Mouse (Mus musculus): ENCODE results near the gene Il20. TPM values are rescaled to one million over a fixed set of nuclear protein-coding genes. Genes with fewer than 3 reads are reported as not detected.

The Il20 gene
- total and polyA plus RNA-seq, 2 experiments from 2014 or later, result not detected

DNA sequence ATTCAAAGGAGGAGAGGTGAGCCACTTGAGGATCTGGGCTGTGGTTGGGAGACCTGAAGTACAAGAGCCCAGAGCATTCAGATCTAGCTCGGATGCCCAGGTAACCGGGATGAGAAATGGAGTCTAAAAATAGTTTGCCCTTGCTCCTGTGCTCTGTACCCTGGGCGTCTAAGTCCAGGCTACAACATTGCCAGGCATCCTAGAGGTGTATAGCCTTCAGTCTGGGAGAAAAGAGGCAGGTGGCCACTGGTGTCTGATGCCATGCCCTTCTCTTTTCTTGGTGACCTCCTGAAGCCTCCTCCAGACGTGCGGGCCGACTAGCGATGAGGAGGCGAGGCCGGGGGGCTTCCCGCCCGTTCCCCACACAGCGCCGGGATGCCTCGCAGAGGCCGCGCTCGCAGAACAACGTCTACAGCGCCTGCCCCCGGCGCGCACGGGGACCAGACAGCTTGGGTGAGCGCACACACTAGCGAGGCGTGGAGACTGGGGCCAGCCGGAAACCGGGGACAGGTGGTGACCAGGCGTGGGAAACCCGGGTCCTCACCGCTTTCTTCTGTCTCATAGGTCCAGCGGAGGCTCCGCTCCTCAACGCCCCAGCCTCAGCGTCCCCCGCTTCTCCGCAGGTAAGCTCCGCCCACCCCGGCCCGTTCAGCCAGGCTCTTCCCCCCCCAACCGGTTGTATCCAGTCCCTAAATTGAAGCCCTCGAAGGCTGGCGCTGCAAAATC, 33.2 kb downstream of the Il20 start:
- no peak for TF ChIP-seq EP300 (IDR thresholded peaks at IDR 0.05; ENCODE audit: low read depth)
- TF ChIP-seq CTCF (IDR thresholded peaks at IDR 0.05; ENCODE audit: low read depth), result no peak
- peak overlapping the region; percentile 44 for H3K4me3 ChIP-seq (ENCODE audit: low read depth, low read length)
- H3K27ac ChIP-seq (ENCODE audit: low read depth), result no peak overlapping the region
- DNase-seq (ENCODE audit: low spot score) (no peak), ATAC-seq (ENCODE audit: insufficient read depth, low read depth) (no peak)
- peaks cover 27% of the 10 kb centered on the region for H3K27me3 ChIP-seq (ENCODE audit: control insufficient read depth, insufficient read depth, low read length)
- 2% methylated on average over 43 of the region's 43 CpGs for WGBS
- no peaks in the 10 kb centered on the region for H3K36me3 ChIP-seq (replicated peaks; ENCODE audit: control insufficient read depth, insufficient read depth, low read length)
- no peak overlapping the region for H3K9ac ChIP-seq (replicated peaks; ENCODE audit: low read depth, low read length)
- no peaks in the 10 kb centered on the region for H3K4me1 ChIP-seq (ENCODE audit: control insufficient read depth, insufficient read depth)
- H3K4me2 ChIP-seq (ENCODE audit: low read depth, low read length), result peak overlapping the region; percentile 65
- no peaks in the 10 kb centered on the region for H3K9me3 ChIP-seq (replicated peaks; ENCODE audit: control insufficient read depth, low read length)

- peak; percentile 56 for DNase-seq (ENCODE audit: low spot score)
- Histone ChIP-seq H3K4me1 (ENCODE audit: control insufficient read depth, insufficient read depth) (no peaks in the 10 kb centered on the region), H3K4me3 (ENCODE audit: low read depth, low read length) (no peak overlapping the region), H3K27ac (ENCODE audit: low read depth) (no peak overlapping the region), H3K36me3 (replicated peaks; ENCODE audit: control insufficient read depth, insufficient read depth, low read length) (no peaks in the 10 kb centered on the region), H3K9me3 (replicated peaks; ENCODE audit: control insufficient read depth, low read length) (no peaks in the 10 kb centered on the region), H3K9ac (replicated peaks; ENCODE audit: low read depth, low read length) (no peak overlapping the region), H3K27me3 (ENCODE audit: control insufficient read depth, insufficient read depth, low read length) (peaks cover 27% of the 10 kb centered on the region), H3K4me2 (ENCODE audit: low read depth, low read length) (no peak overlapping the region)
- ATAC-seq (ENCODE audit: insufficient read depth, low read depth), result no peak
- 17% methylated on average over 3 of the region's 3 CpGs for WGBS
- TF ChIP-seq CTCF (IDR thresholded peaks at IDR 0.05; ENCODE audit: low read depth) (peak; percentile 76), EP300 (IDR thresholded peaks at IDR 0.05; ENCODE audit: low read depth) (no peak)
Measured at GRCm38 (mm10) chr1:130876931-130877509, 34.2 kb downstream of the Il20 start.

DNA sequence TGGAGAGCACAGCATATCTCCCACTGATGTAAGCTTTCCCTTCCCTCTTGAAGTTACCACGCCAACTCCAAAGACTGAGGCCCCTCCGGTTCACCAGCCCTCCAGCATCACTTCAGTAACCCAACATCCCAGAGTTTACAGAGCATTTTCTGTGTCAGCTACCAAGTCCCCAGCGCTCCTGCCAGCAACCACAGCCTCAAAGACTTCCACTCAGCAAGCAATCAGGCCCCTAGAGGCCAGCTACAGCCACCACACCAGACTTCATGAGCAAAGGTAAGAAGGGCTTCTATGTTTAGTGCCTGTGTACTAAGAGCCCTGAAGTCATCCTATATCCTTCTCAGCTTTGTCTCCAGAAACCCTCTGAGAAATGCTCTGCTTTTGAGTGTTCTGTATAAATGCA, 35.3 kb downstream of the Il20 start:
- 54% methylated on average over 3 of the region's 3 CpGs for WGBS
- TF ChIP-seq CTCF (IDR thresholded peaks at IDR 0.05; ENCODE audit: low read depth), result no peak
- no peak for TF ChIP-seq EP300 (IDR thresholded peaks at IDR 0.05; ENCODE audit: low read depth)
- Histone ChIP-seq H3K4me1 (ENCODE audit: control insufficient read depth, insufficient read depth) (no peaks in the 10 kb centered on the region), H3K4me2 (ENCODE audit: low read depth, low read length) (no peak overlapping the region), H3K9me3 (replicated peaks; ENCODE audit: control insufficient read depth, low read length) (no peaks in the 10 kb centered on the region), H3K36me3 (replicated peaks; ENCODE audit: control insufficient read depth, insufficient read depth, low read length) (no peaks in the 10 kb centered on the region), H3K27me3 (ENCODE audit: control insufficient read depth, insufficient read depth, low read length) (peaks cover 27% of the 10 kb centered on the region), H3K4me3 (ENCODE audit: low read depth, low read length) (no peak overlapping the region), H3K9ac (replicated peaks; ENCODE audit: low read depth, low read length) (no peak overlapping the region), H3K27ac (ENCODE audit: low read depth) (no peak overlapping the region)
- DNase-seq (ENCODE audit: low spot score) (no peak), ATAC-seq (ENCODE audit: insufficient read depth, low read depth) (no peak)

- TF ChIP-seq CTCF (IDR thresholded peaks at IDR 0.05; ENCODE audit: low read depth) (peak; percentile 78), EP300 (IDR thresholded peaks at IDR 0.05; ENCODE audit: low read depth) (no peak)
- DNase-seq (ENCODE audit: low spot score) (peak; percentile 70), ATAC-seq (ENCODE audit: insufficient read depth, low read depth) (0 out of 2 replicates have a peak, but pooled peaks have one; percentile 41)
- no peaks in the 10 kb centered on the region for H3K4me1 ChIP-seq (ENCODE audit: control insufficient read depth, insufficient read depth)
- H3K4me3 ChIP-seq (ENCODE audit: low read depth, low read length), result no peak overlapping the region
- peaks cover 25% of the 10 kb centered on the region for H3K27me3 ChIP-seq (ENCODE audit: control insufficient read depth, insufficient read depth, low read length)
- H3K4me2 ChIP-seq (ENCODE audit: low read depth, low read length), result no peak overlapping the region
- no peak overlapping the region for H3K27ac ChIP-seq (ENCODE audit: low read depth)
- WGBS, result 36% methylated on average over 3 of the region's 3 CpGs
- H3K9ac ChIP-seq (replicated peaks; ENCODE audit: low read depth, low read length), result no peak overlapping the region
- no peaks in the 10 kb centered on the region for H3K36me3 ChIP-seq (replicated peaks; ENCODE audit: control insufficient read depth, insufficient read depth, low read length)
- no peaks in the 10 kb centered on the region for H3K9me3 ChIP-seq (replicated peaks; ENCODE audit: control insufficient read depth, low read length)
Measured at GRCm38 (mm10) chr1:130875139-130875538, 36.1 kb downstream of the Il20 start.

GRCm38 (mm10) chr1:130872912-130873311, 38.3 kb downstream of the Il20 start:
- WGBS, result 90% methylated on average over 2 of the region's 2 CpGs

More at GRCm38 (mm10) chr1:130872912-130873311, 38.3 kb downstream of the Il20 start:
- TF ChIP-seq CTCF (IDR thresholded peaks at IDR 0.05; ENCODE audit: low read depth) (no peak), EP300 (IDR thresholded peaks at IDR 0.05; ENCODE audit: low read depth) (no peak)
- H3K36me3 ChIP-seq (replicated peaks; ENCODE audit: control insufficient read depth, insufficient read depth, low read length), result no peaks in the 10 kb centered on the region
- no peak for DNase-seq (ENCODE audit: low spot score)
- no peak overlapping the region for H3K4me2 ChIP-seq (ENCODE audit: low read depth, low read length)
- no peak overlapping the region for H3K9ac ChIP-seq (replicated peaks; ENCODE audit: low read depth, low read length)
- no peak overlapping the region for H3K27ac ChIP-seq (ENCODE audit: low read depth)
- H3K9me3 ChIP-seq (replicated peaks; ENCODE audit: control insufficient read depth, low read length), result no peaks in the 10 kb centered on the region
- ATAC-seq (ENCODE audit: insufficient read depth, low read depth), result no peak
- no peak overlapping the region for H3K4me3 ChIP-seq (ENCODE audit: low read depth, low read length)
- H3K27me3 ChIP-seq (ENCODE audit: control insufficient read depth, insufficient read depth, low read length), result peaks cover 7% of the 10 kb centered on the region
- no peaks in the 10 kb centered on the region for H3K4me1 ChIP-seq (ENCODE audit: control insufficient read depth, insufficient read depth)
